Mouse (Mus musculus) hindbrain, embryonic 16.5 days (tissue): Measurements from ENCODE around the gene Ephx1. TPM values are rescaled to one million over a fixed set of nuclear protein-coding genes. Genes with fewer than 3 reads are reported as not detected.
A peak's percentile ranks its signal among the peaks of the same experiment; 100 is the strongest.
"Not testable (repeated sequence)": the region's sequence is repeated elsewhere in the genome, so short reads cannot be mapped to it uniquely, and the experiment has no call there.

Experiments
- ATAC-seq: fragments of 200-750 bp; cut with Nextera tagmentation; 2 replicates; pipeline ENCODE4 v1.8.0; 2017; ENCODE audit warnings: moderate TSS enrichment, moderate library complexity
- H3K27ac ChIP-seq: fragments of 300-500 bp; sonication (generic); 2 replicates; pipeline ENCODE4 v1.5.1; 2014; ENCODE audit warnings: low read depth, mild to moderate bottlenecking, control low read depth, low read length, moderate library complexity
- H3K27me3 ChIP-seq: fragments of 300-500 bp; sonication (generic); replicated peaks from 2 replicates; pipeline ENCODE4 v1.6.1; 2014; ENCODE audit warnings: low read length; ENCODE audit not compliant: control insufficient read depth, insufficient read depth
- H3K36me3 ChIP-seq: fragments of 300-500 bp; sonication (generic); 2 replicates; pipeline ENCODE4 v1.6.1; 2014; ENCODE audit warnings: mild to moderate bottlenecking, low read length, moderate library complexity, mixed read lengths; ENCODE audit not compliant: control insufficient read depth, insufficient read depth
- H3K4me1 ChIP-seq: fragments of 300-500 bp; sonication (generic); 2 replicates; pipeline ENCODE4 v1.6.1; 2014; ENCODE audit warnings: low read depth, low read length; ENCODE audit not compliant: control insufficient read depth, insufficient read depth
- H3K4me2 ChIP-seq: fragments of 300-500 bp; sonication (generic); 2 replicates; pipeline ENCODE4 v1.6.1; 2014; ENCODE audit warnings: mild to moderate bottlenecking, low read length, control low read depth, moderate library complexity
- H3K4me3 ChIP-seq: fragments of 300-500 bp; sonication (generic); 2 replicates; pipeline ENCODE4 v1.5.1; 2014; ENCODE audit warnings: mild to moderate bottlenecking, low read length, control low read depth, moderate library complexity
- H3K9ac ChIP-seq: fragments of 300-500 bp; sonication (generic); 2 replicates; pipeline ENCODE4 v1.6.1; 2014; ENCODE audit warnings: low read depth, mild to moderate bottlenecking, control low read depth, low read length, moderate library complexity
- H3K9me3 ChIP-seq: fragments of 300-500 bp; sonication (generic); 2 replicates; pipeline ENCODE4 v1.6.1; 2014; ENCODE audit warnings: mild to moderate bottlenecking, low read length, moderate library complexity; ENCODE audit not compliant: control insufficient read depth
- WGBS: fragments of 180-500 bp; shearing (Covaris S2); extraction: QIAGEN DNeasy Blood & Tissue Kit; methylation state at CpG from one replicate; pipeline ENCODE4 v1.1.7; 2014; 5-methylcytosine and 5-hydroxymethylcytosine counted together
- polyA plus RNA-seq: library from polyadenylated mRNA; unstranded; fragments of >200 nt; fragmentation: Nextera tagmentation; extraction: Ambion mirVana; gene quantifications from 2 replicates; pipeline ENCODE4 v1.2.1, GENCODE M21; 2015

Ephx1 gene
- polyA plus RNA-seq, 1 experiment from 2014 or later: 16.4 TPM

DNA sequence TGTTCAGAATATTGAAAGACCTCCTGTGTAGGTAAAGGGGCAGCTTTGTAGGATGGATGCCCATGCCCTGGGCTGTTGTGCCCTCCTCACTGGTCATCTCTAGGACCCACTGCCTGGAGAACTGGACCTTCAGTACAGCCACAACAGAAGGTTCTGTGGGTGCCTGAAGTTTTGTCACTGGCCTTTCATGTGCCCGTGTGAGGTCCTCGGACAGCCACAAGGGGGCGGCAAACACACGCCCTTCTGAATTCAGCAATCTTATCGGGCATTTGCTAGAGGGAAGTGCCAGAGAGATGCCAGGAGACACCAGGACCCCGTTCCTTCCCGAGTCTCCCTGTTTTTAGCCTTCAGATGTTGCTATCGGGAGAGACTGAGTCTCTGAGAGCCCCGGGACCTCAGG is 32.9 kb downstream of the Ephx1 start:
- H3K27me3 ChIP-seq: no peaks in the 10 kb centered on the region
- H3K36me3 ChIP-seq: no peaks in the 10 kb centered on the region
- peaks cover 2% of the 10 kb centered on the region; the same call in 1 of the 2 replicates for H3K4me1 ChIP-seq
- WGBS: 4% methylated on average over 9 of the region's 9 CpGs
- H3K4me3 ChIP-seq: no peak overlapping the region
- H3K9me3 ChIP-seq: peaks cover 2% of the 10 kb centered on the region; the same call in 1 of the 2 replicates
- no peak overlapping the region for H3K27ac ChIP-seq
- ATAC-seq: peak; percentile 40; the same call in 1 of the 2 replicates
- peak overlapping the region; percentile 43 for H3K4me2 ChIP-seq
- H3K9ac ChIP-seq: 0 out of 2 replicates have a peak overlapping the region, but pooled peaks have one; percentile 41

DNA sequence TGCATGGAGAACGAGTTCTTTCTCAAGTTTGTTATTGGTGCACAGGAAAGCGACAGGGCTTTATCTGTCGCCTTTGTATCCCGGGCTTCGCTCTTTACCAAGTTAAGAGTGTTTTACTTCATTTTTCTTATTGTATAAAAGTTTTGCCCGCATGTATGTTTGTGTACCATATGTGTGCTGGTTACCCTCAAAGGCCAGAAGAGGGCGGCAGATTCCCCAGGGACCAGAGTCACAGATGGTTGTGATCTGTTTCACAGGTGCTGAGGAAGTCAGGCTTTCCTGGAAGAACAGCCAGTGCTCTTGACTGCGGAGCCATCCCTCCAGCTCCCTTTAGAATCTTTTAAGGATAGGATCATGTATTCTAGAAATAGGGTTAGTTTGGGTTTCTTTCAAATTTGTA is 34.0 kb downstream of the Ephx1 start:
- Histone ChIP-seq H3K4me3 (no peak overlapping the region), H3K27ac (no peak overlapping the region), H3K36me3 (no peaks in the 10 kb centered on the region), H3K4me2 (no peak overlapping the region), H3K4me1 (peaks cover 2% of the 10 kb centered on the region; the same call in 1 of the 2 replicates), H3K27me3 (no peaks in the 10 kb centered on the region), H3K9me3 (peaks cover 2% of the 10 kb centered on the region; the same call in 1 of the 2 replicates), H3K9ac (no peak overlapping the region)
- 90% methylated on average over 8 of the region's 8 CpGs for WGBS
- ATAC-seq: no peak

DNA sequence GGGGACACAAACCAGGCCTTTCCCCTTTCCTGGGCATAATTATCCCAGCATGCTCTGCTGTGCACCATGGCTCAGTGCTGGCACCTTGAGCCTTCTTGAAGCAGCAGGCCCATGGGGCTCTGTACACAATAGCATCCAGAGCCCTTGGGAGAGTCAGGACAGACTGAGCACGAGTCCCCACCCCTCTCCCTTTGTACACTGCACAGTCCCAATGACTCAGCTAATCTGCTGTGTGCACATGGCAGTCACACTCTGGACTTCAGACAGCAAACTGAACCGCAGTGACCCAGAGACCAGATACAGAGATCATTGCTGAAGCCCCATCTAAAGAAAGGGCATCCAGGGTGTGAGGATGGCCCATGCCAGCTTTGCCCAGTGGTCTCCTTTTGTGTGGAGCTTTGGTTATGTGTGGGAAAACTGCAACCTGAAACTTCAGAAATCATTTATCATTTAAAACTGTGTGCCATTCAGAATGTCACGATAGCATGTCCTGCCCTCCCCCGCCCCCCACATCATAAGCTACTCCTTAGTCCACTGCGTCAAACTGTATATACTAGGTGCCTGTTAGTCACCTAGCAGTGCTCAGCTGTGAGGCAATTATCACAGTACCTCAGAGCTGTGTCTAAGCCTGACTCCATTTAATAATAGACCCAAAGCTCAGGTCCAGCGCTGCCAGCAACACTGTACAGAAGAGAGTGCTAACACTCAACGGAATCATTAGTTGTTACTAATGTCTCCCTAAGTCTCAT is 39.2 kb downstream of the Ephx1 start:
- ATAC-seq, H3K9ac ChIP-seq, H3K4me1 ChIP-seq, H3K9me3 ChIP-seq, H3K4me2 ChIP-seq, H3K27ac ChIP-seq, H3K27me3 ChIP-seq, H3K4me3 ChIP-seq, H3K36me3 ChIP-seq: not testable (repeated sequence)
- WGBS: 73% methylated on average over 7 of the region's 7 CpGs

DNA sequence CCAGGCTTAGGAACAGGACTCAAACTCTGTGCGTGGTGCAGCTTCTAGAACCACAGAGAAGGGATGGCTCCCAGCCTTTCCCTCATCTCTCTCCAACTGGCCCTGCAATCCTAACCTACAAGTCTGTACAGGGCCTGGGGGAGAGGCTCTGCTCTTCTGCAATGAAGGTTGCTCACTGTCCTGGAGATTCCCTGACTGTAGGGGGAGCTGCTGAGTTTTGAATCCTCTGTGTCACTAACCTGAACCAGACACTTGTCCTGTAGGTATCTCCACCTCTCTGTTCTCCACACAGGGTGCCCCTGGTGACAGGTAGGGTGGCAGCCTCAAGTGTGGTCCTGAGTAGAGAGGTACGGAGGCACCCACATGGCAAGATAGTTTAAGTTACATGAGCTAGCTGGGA is 40.2 kb downstream of the Ephx1 start:
- Histone ChIP-seq H3K27ac (no peak overlapping the region), H3K36me3 (no peaks in the 10 kb centered on the region), H3K4me2 (no peak overlapping the region), H3K4me1 (no peaks in the 10 kb centered on the region), H3K4me3 (no peak overlapping the region), H3K27me3 (no peaks in the 10 kb centered on the region), H3K9ac (no peak overlapping the region), H3K9me3 (peaks cover 2% of the 10 kb centered on the region; the same call in 1 of the 2 replicates)
- WGBS: 68% methylated on average over 2 of the region's 2 CpGs
- ATAC-seq: no peak

DNA sequence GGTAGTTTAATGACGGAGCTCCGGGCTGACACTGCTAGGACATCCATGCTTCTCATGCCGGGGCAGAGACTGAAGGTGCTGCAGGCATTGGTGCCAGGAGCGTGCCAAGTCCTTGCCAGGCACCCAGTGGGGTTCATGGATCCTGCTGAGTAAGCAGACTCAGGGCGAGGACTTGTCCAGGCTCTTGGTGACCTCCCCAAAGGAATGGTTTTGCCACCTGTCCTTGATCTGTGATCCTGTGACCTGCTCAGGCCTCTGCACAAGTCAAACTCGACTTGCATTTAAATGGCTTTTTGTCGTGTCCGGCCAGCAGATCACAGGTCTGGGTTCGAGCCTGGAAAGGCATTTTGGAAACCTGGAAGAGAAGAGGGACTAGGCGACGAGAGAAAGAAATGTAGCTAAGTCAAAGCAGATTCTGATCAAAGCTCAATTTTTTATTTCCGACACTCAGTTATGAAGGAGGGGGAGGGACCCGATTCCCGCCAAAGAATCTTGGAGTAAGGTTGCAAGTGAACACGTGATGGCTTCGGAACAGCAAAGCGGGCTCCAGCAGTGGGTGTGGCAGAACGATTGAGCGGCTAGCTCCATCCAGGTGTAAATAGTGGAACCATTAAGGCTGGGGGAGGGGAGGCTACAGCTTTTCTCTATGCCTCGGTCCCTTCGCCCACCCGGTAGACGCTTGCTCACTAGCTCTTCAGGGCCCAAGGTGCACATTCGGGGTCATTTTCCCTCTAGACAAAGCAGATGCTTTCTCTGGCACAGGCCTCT is 41.0 kb downstream of the Ephx1 start:
- ATAC-seq: no peak
- Histone ChIP-seq H3K36me3 (no peaks in the 10 kb centered on the region), H3K9me3 (no peaks in the 10 kb centered on the region), H3K27me3 (no peaks in the 10 kb centered on the region), H3K4me2 (no peak overlapping the region), H3K9ac (no peak overlapping the region), H3K27ac (no peak overlapping the region), H3K4me1 (no peaks in the 10 kb centered on the region), H3K4me3 (no peak overlapping the region)
- 87% methylated on average over 22 of the region's 24 CpGs for WGBS

DNA sequence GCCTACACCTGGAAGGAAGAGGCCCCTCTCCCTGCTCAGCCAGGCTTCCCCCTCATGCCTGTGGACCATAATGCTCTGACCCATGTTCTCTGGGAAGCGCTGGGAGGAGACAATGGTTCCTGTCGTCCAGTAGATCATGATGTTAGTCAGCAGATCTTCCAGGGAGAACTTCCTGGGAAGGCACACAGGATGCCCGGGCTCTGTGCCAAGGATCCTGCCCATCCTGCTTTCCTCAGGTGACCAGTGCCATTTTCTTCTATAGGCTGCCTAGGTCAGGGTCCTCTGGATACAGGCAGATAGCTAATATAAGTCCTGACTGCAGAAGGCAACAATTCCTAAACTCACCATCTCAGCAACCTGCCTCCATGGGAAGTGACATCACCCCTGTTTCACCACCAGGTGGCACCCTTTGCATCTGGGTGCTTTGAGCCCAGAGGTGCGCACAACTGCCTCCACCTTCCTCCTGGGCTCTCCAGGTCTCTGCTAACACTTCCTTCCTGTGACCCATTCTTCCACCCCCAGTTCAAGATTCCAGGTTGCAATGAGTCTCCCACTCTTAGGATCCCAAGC is 44.5 kb downstream of the Ephx1 start:
- H3K4me3 ChIP-seq: no peak overlapping the region
- H3K4me2 ChIP-seq: no peak overlapping the region
- no peak overlapping the region for H3K9ac ChIP-seq
- ATAC-seq: no peak
- no peak overlapping the region for H3K27ac ChIP-seq
- H3K27me3 ChIP-seq: no peaks in the 10 kb centered on the region
- no peaks in the 10 kb centered on the region for H3K4me1 ChIP-seq
- no peaks in the 10 kb centered on the region for H3K9me3 ChIP-seq
- no peaks in the 10 kb centered on the region for H3K36me3 ChIP-seq
- WGBS: 63% methylated on average over 4 of the region's 4 CpGs

DNA sequence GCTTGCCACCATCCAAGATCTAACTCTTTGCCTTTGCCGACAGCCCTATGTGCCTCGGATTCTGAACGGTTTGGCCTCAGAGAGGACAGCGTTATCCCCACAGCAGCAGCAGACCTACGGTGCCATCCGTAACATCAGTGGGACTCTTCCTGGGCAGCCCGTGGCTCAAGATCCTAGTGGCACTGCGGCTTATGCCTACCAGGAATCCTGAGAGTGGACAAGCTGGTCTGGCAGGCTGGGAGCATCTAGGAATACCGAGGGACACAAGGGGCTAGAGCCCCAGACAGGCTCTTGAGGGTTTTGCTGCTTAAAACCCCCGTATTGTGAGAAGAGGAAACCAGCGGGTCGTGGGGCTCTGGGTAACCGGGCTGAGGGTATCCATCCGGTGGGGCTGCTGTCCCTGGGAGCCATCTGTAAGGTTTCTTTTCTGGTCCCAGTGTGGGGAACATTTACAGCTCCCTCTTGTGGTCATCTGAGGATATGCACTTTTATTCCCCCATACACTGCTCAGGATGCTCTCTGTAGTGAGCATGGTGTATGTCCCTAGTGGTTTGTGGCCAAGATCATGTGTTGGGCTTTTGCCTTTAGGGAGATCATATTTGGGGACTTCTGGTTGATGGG is 46.5 kb downstream of the Ephx1 start:
- H3K4me3 ChIP-seq: no peak overlapping the region
- 63% methylated on average over 14 of the region's 14 CpGs for WGBS
- no peak overlapping the region for H3K4me2 ChIP-seq
- no peaks in the 10 kb centered on the region for H3K27me3 ChIP-seq
- H3K27ac ChIP-seq: no peak overlapping the region
- H3K36me3 ChIP-seq: no peaks in the 10 kb centered on the region
- H3K4me1 ChIP-seq: no peaks in the 10 kb centered on the region
- no peaks in the 10 kb centered on the region for H3K9me3 ChIP-seq
- ATAC-seq: peak; percentile 45; the same call in 1 of the 2 replicates
- H3K9ac ChIP-seq: no peak overlapping the region

DNA sequence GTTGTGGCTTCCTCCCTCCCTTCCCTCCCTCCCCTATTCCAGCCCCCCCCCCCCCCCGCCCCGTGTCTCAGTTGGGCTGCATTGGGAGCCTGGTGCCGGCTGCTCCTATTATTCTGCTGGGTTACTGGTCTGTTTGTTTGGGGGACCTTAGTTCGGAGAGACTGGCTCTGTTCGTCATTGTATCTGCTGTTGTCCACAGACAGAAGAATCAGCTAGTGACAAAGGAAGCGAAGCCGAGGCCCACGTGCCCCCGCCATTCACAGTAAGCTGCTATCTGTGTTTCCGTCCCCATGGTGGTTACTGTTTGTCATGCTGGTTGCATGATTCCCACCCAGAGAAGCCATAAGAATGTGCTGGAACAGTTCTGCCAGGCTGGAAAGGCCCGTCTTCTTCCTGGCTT is 47.8 kb downstream of the Ephx1 start:
- ATAC-seq: no peak
- WGBS: 69% methylated on average over 9 of the region's 11 CpGs

DNA sequence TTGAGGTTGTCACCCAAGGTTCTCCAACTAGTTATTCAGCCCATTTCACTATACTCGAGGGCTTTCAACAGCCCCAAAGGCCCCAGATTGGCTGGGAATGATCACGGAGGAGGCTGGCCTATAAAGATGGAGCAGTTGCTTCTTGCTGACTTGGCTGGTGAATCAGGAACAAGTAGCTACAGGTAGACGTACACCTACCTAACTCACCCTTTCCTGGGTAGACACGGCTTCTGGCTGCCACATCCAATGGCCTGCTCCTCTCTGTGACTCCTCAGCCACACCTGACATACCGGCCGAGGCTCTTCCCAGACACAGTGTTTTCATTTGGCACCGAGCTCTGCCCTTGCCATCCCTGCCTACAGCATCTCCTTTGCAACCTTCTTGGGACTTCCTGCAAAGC is 53.4 kb downstream of the Ephx1 start:
- H3K4me1 ChIP-seq: no peaks in the 10 kb centered on the region
- no peaks in the 10 kb centered on the region for H3K27me3 ChIP-seq
- ATAC-seq: no peak
- H3K9ac ChIP-seq: no peak overlapping the region
- H3K9me3 ChIP-seq: no peaks in the 10 kb centered on the region
- H3K4me2 ChIP-seq: no peak overlapping the region
- no peak overlapping the region for H3K4me3 ChIP-seq
- 86% methylated on average over 7 of the region's 7 CpGs for WGBS
- no peak overlapping the region for H3K27ac ChIP-seq
- no peaks in the 10 kb centered on the region for H3K36me3 ChIP-seq

More for the DNA sequence above, 47.8 kb downstream of the Ephx1 start:
- Histone ChIP-seq H3K27me3 (no peaks in the 10 kb centered on the region), H3K4me2 (no peak overlapping the region), H3K9me3 (no peaks in the 10 kb centered on the region), H3K4me1 (no peaks in the 10 kb centered on the region), H3K27ac (no peak overlapping the region), H3K4me3 (no peak overlapping the region), H3K36me3 (no peaks in the 10 kb centered on the region), H3K9ac (no peak overlapping the region)
